Mouse (Mus musculus) hindbrain, embryonic 10.5 days (tissue): ENCODE data around the gene Slc45a2. TPM values are rescaled to one million over a fixed set of nuclear protein-coding genes. Genes with fewer than 3 reads are reported as not detected.
A peak's percentile ranks its signal among the peaks of the same experiment; 100 is the strongest.
"Not testable (repeated sequence)": the region's sequence is repeated elsewhere in the genome, so short reads cannot be mapped to it uniquely, and the experiment has no call there.

Source experiments
- DNase-seq: peaks from one replicate; pipeline ENCODE4 v3.0.0-alpha.2; 2017; ENCODE audit warnings: low spot score
- H3K27ac ChIP-seq: fragments of 300-500 bp; sonication (generic); 2 replicates; pipeline ENCODE4 v1.5.1; 2016; ENCODE audit warnings: mild to moderate bottlenecking, moderate library complexity
- H3K27me3 ChIP-seq: fragments of 300-500 bp; sonication (generic); 2 replicates; pipeline ENCODE4 v1.6.1; 2016; ENCODE audit warnings: mild to moderate bottlenecking; ENCODE audit not compliant: poor library complexity, insufficient read depth, severe bottlenecking
- H3K36me3 ChIP-seq: fragments of 300-500 bp; sonication (generic); 2 replicates; pipeline ENCODE4 v1.6.1; 2016; ENCODE audit warnings: mild to moderate bottlenecking, moderate library complexity
- H3K4me1 ChIP-seq: fragments of 300-500 bp; sonication (generic); replicated peaks from 2 replicates; pipeline ENCODE4 v1.6.1; 2016; ENCODE audit warnings: mild to moderate bottlenecking
- H3K4me3 ChIP-seq: fragments of 300-500 bp; sonication (generic); 2 replicates; pipeline ENCODE4 v1.5.1; 2016; ENCODE audit warnings: mild to moderate bottlenecking, moderate library complexity
- H3K9me3 ChIP-seq: fragments of 300-500 bp; sonication (generic); 2 replicates; pipeline ENCODE4 v1.6.1; 2016; ENCODE audit warnings: mild to moderate bottlenecking, moderate library complexity
- WGBS: fragments of 180-500 bp; shearing (Covaris S2); methylation state at CpG from one replicate; pipeline ENCODE4 v1.1.7; 2016; 5-methylcytosine and 5-hydroxymethylcytosine counted together
- polyA plus RNA-seq: library from polyadenylated mRNA; unstranded; fragments of >200 nt; fragmentation: Nextera tagmentation; extraction: Ambion mirVana; gene quantifications from 2 replicates; pipeline ENCODE4 v1.2.1, GENCODE M21; 2016

Gene Slc45a2
- polyA plus RNA-seq, 1 experiment from 2014 or later, result 0.21 TPM

- Histone ChIP-seq H3K27ac (no peak overlapping the region), H3K9me3 (no peaks in the 10 kb centered on the region), H3K4me3 (no peak overlapping the region), H3K4me1 (peaks cover 10% of the 10 kb centered on the region), H3K27me3 (no peaks in the 10 kb centered on the region), H3K36me3 (no peaks in the 10 kb centered on the region)
- no peak for DNase-seq
These were observed 23.4 kb upstream of the Slc45a2 start for GRCm38 (mm10) chr15:10977151-10977550.

GRCm38 (mm10) chr15:10980712-10981111 lies 19.8 kb upstream of the Slc45a2 start:
- DNase-seq, result no peak
- Histone ChIP-seq H3K4me3 (peak overlapping the region; percentile 74), H3K27ac (no peak overlapping the region; the same call in 1 of the 2 replicates), H3K27me3 (no peaks in the 10 kb centered on the region), H3K36me3 (no peaks in the 10 kb centered on the region), H3K9me3 (no peaks in the 10 kb centered on the region), H3K4me1 (peaks cover 14% of the 10 kb centered on the region)
- 77% methylated on average over 2 of the region's 2 CpGs for WGBS

GRCm38 (mm10) chr15:10981377-10982063 lies 19.0 kb upstream of the Slc45a2 start, which contains the start of gene Amacr:
Gene Amacr, plus strand, starts transcription at chr15:10981756.
- no peaks in the 10 kb centered on the region for H3K9me3 ChIP-seq
- no peaks in the 10 kb centered on the region for H3K27me3 ChIP-seq
- H3K27ac ChIP-seq, result peak within 1 kb of the TSS; percentile 94
- WGBS, result under 1% methylated on average over 52 of the region's 52 CpGs
- peaks cover 14% of the 10 kb centered on the region for H3K4me1 ChIP-seq
- no peaks in the 10 kb centered on the region for H3K36me3 ChIP-seq
- peak; percentile 94 for DNase-seq
- peak within 1 kb of the TSS; percentile 74 for H3K4me3 ChIP-seq

GRCm38 (mm10) chr15:10982064-10982435 lies 18.5 kb upstream of the Slc45a2 start:
- Histone ChIP-seq H3K4me1 (peaks cover 14% of the 10 kb centered on the region), H3K4me3 (peak overlapping the region; percentile 74), H3K27ac (peak overlapping the region; percentile 94), H3K9me3 (no peaks in the 10 kb centered on the region), H3K36me3 (no peaks in the 10 kb centered on the region; the same call in 1 of the 2 replicates), H3K27me3 (no peaks in the 10 kb centered on the region)
- 10% methylated on average over 6 of the region's 6 CpGs for WGBS
- no peak for DNase-seq

GRCm38 (mm10) chr15:10985756-10986155 lies 14.8 kb upstream of the Slc45a2 start:
- Histone ChIP-seq H3K36me3 (peaks cover 8% of the 10 kb centered on the region), H3K27ac (no peak overlapping the region), H3K9me3 (no peaks in the 10 kb centered on the region), H3K4me3 (no peak overlapping the region), H3K27me3 (no peaks in the 10 kb centered on the region), H3K4me1 (peaks cover 13% of the 10 kb centered on the region)
- DNase-seq, result no peak
- 80% methylated on average over 6 of the region's 6 CpGs for WGBS

GRCm38 (mm10) chr15:10986477-10986876 lies 14.0 kb upstream of the Slc45a2 start:
- WGBS, result 79% methylated on average over 2 of the region's 2 CpGs
- not testable (repeated sequence) for H3K9me3 ChIP-seq, H3K36me3 ChIP-seq, DNase-seq, H3K4me1 ChIP-seq, H3K27ac ChIP-seq, H3K4me3 ChIP-seq, H3K27me3 ChIP-seq

GRCm38 (mm10) chr15:10990411-10990810 lies 10.1 kb upstream of the Slc45a2 start:
- H3K27ac ChIP-seq, result no peak overlapping the region
- no peaks in the 10 kb centered on the region for H3K4me1 ChIP-seq
- WGBS, result 53% methylated on average over 2 of the region's 2 CpGs
- peaks cover 10% of the 10 kb centered on the region for H3K36me3 ChIP-seq
- DNase-seq, result no peak
- no peaks in the 10 kb centered on the region for H3K9me3 ChIP-seq
- no peaks in the 10 kb centered on the region for H3K27me3 ChIP-seq
- H3K4me3 ChIP-seq, result no peak overlapping the region

GRCm38 (mm10) chr15:10991566-10991965 lies 9.0 kb upstream of the Slc45a2 start:
- Histone ChIP-seq H3K4me1 (no peaks in the 10 kb centered on the region), H3K36me3 (peaks cover 10% of the 10 kb centered on the region), H3K4me3 (no peak overlapping the region), H3K9me3 (no peaks in the 10 kb centered on the region), H3K27me3 (no peaks in the 10 kb centered on the region), H3K27ac (no peak overlapping the region)
- WGBS, result 94% methylated on average over 1 of the region's 1 CpGs
- no peak for DNase-seq

- DNase-seq, result no peak
- whole genome bisulfite sequencing, result 53% methylated on average over 5 of the region's 5 CpGs
- Histone ChIP-seq H3K9me3 (no peaks in the 10 kb centered on the region), H3K27me3 (no peaks in the 10 kb centered on the region), H3K36me3 (0 out of 2 replicates have a peak, but pooled peaks cover 2% of the 10 kb centered on the region), H3K27ac (no peak overlapping the region), H3K4me1 (no peaks in the 10 kb centered on the region; the same call in 1 of the 2 replicates), H3K4me3 (no peak overlapping the region)
These were observed 689 bp upstream of the Slc45a2 start for GRCm38 (mm10) chr15:10999832-11000231.

- 90% methylated on average over 4 of the region's 4 CpGs for WGBS
These were observed 3.3 kb downstream of the Slc45a2 start for GRCm38 (mm10) chr15:11003791-11004190.

GRCm38 (mm10) chr15:11004646-11005045 lies 4.1 kb downstream of the Slc45a2 start:
- no peaks in the 10 kb centered on the region; the same call in 1 of the 2 replicates for H3K4me1 ChIP-seq
- H3K27me3 ChIP-seq, result no peaks in the 10 kb centered on the region
- DNase-seq, result no peak
- no peak overlapping the region for H3K27ac ChIP-seq
- H3K9me3 ChIP-seq, result no peaks in the 10 kb centered on the region
- 85% methylated on average over 6 of the region's 6 CpGs for WGBS
- H3K4me3 ChIP-seq, result no peak overlapping the region
- no peaks in the 10 kb centered on the region for H3K36me3 ChIP-seq

More at GRCm38 (mm10) chr15:11003791-11004190, 3.3 kb downstream of the Slc45a2 start:
- H3K4me1 ChIP-seq, result no peaks in the 10 kb centered on the region; the same call in 1 of the 2 replicates
- H3K27ac ChIP-seq, result no peak overlapping the region
- DNase-seq, result no peak
- H3K4me3 ChIP-seq, result no peak overlapping the region
- no peaks in the 10 kb centered on the region for H3K9me3 ChIP-seq
- H3K27me3 ChIP-seq, result no peaks in the 10 kb centered on the region
- H3K36me3 ChIP-seq, result no peaks in the 10 kb centered on the region

GRCm38 (mm10) chr15:11008756-11009155 lies 8.2 kb downstream of the Slc45a2 start:
- Histone ChIP-seq H3K36me3 (no peaks in the 10 kb centered on the region), H3K4me1 (no peaks in the 10 kb centered on the region), H3K4me3 (no peak overlapping the region), H3K27ac (no peak overlapping the region), H3K27me3 (no peaks in the 10 kb centered on the region), H3K9me3 (no peaks in the 10 kb centered on the region)
- DNase-seq, result no peak
- WGBS, result 25% methylated on average over 5 of the region's 5 CpGs

- no peaks in the 10 kb centered on the region for H3K36me3 ChIP-seq
- no peaks in the 10 kb centered on the region for H3K27me3 ChIP-seq
- WGBS, result 93% methylated on average over 11 of the region's 11 CpGs
- no peaks in the 10 kb centered on the region for H3K9me3 ChIP-seq
- H3K4me1 ChIP-seq, result no peaks in the 10 kb centered on the region
- no peak overlapping the region for H3K4me3 ChIP-seq
- no peak overlapping the region for H3K27ac ChIP-seq
- no peak for DNase-seq
These were observed 10.5 kb downstream of the Slc45a2 start for GRCm38 (mm10) chr15:11010976-11011548.
